Mouse (Mus musculus) spleen, postnatal 14 days (tissue): ENCODE data around the gene Mtf1.
A peak's percentile ranks its signal among the peaks of the same experiment; 100 is the strongest.

ENCODE experiments used
- DNase-seq, 2 experiments: peaks; one replicate each; pipeline ENCODE4 v3.0.0; 2021 to 2022; ENCODE audit warnings: low spot score in 2 of 2

Mtf1 gene

DNA sequence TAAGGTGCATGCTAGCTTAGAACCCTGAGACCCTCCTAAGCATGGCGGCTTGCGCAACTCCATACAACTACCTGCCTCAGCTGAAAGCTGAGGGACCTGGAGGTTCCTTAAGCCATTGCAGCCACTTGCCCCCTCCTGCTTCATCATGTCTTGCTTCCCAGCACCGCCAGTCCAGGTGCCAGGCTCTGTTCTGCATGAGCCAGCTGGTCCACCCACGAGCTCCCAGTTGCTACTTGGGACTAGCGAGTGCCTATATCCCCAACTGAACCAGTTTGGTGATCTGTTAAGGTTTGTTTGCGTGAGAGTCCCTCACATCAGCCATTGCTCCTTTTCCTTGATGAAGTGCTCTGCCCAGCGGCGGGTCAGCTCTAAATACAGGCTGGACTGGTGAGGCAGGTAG, 54.4 kb downstream of the Mtf1 start:
- DNase-seq: no peak

GRCm38 (mm10) chr4:124858370-124858769, 56.5 kb downstream of the Mtf1 start:
- no peak for DNase-seq

- peak in 1 of 2 experiments; percentile 31 for DNase-seq
Observed at GRCm38 (mm10) chr4:124860446-124860845, 58.5 kb downstream of the Mtf1 start.

DNA sequence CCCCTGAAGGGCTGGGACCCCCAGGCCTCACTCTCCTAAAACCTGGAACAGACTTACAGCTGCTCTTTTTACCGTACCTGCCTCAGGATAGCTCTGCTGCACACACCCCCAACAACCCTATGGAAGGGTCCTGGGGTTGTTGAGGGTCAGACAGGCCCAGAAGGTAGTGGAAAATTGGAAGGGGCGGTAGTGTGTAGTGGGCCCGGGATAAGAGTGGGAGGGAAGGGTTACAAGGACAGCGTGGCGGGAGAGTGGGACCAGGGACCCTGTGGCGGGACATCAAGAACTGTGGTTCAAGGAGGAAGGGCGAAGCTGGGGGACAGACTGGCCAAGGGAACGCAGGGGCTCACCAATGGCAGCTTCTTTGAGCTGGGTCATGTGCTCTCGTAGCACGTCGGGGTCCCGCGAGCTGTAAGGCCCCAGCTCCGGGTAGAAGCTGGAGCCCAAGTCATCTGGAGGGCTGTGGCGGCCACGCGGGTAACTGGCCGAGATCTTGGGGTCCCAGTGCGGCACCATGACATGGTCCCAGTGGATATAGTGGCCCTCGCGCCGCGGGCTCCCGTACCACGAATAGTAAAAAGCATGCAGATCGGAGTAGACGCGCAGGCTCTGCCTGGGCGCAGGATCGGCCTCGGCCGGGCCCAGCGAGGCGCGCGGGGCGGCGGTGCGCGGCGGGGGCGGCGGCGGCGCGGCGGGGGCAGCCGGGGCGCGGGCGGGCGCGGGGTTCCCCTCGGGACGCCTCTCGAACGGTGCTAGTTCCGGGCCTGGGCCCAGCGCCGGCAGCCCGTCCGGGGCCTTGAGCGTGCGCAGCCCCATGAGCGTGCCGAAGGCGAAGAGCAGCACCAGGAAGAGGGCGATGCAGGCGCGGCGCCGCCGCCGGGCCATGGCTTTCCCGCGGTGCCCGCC, 59.6 kb downstream of the Mtf1 start, which contains the start of gene Maneal:
Gene Maneal, minus strand, starts transcription at position 889 of the 906 bp plus-strand sequence.
- DNase-seq: no peak

DNA sequence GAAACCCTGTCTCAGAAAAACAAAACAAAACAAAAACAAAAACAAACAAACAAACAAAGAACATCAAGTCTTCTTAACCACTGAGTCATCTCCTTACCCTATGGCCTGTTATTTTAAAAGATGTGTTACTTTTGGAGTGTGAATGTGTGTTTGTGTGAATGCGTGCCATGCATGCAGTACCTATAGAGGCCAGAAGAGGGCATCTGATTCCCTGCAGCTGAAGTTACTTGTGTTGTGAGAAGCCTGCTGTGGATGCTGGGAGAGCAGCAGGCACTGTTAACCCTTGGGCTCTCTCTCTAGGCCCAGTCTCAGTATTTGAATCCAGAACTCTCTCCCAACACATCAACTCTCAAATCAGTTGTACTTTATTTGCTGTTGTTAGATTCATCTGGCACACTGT, 70.8 kb downstream of the Mtf1 start:
- DNase-seq: no peak

DNA sequence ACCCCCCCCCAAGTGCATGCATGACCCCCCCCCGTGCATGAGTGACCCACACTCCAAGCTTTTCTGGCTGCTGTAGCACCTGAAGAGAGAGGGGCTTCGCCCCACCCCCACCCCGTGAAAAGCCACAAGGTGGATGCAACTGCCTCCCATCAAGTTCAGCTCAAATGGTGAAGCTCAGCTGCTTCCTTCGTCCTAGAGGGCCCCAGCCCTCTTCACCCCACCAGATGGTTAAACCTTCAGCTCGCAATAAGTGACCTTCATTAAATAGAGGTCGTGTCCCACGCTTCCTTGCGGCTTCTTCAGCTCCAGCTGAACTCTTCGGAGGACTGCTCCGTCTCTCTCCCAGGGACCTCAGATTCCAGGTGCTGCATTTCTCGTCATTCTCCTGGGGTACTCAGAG, 78.7 kb downstream of the Mtf1 start, which contains the start of gene Epha10:
Gene Epha10, plus strand, starts transcription at position 301 of the 400 bp plus-strand sequence.
- DNase-seq: no peak

DNA sequence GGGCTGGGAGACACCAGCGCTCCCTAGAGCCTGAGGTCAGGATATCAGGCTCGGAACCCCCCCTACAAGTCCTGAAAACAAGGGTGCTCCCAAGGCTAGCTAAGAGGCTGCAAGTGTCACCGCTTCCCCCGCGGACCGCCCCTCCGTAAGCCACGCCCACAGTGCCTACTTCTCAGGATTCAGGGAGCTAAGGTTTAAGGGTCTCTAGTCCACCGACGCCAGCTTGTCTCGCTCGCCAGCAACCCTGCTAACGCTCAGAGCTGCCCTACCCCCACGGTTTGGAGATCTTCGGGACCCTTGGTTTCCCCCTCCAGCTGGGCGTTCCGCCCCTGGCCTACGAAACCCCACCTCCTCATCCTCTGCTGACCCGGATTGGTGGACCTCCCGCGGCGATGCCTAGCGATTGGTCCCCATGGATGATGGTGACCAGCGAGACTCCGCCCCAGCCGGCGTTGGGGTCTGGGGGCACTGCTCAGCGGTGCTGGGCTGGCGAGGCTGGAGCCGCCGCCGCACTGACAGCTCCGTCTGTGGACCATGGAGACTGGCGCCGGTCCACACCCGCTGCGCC, 79.5 kb downstream of the Mtf1 start:
- no peak for DNase-seq

DNA sequence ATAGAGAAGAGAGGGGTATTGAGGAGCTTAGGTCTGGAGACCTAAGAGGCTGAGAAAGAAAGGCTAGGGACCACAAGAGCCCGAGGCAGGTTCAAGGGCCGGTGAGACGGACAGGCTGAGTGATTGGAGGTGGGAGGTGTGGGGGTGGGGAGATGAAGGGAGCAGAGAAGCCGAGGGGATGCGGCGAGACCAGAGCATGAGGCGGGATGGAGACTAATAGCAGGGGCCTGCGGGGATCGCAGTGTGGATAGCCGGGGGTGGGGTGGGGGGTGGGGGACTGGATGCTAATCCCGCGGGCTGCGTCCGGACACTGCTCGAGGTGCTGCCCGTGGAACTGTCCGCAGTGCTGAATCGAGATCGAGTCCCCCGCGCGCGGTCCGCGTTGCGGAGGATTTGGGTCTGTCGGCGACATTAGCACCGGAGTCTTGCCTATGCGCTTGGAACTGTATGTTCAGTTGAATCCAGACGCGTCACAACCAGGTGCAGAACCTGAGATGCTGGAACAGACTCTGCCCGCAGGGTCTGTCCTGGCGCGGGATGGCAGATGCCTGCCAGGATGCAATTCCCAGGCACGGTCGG, 80.3 kb downstream of the Mtf1 start:
- DNase-seq: no peak

GRCm38 (mm10) chr4:124888702-124889101, 86.8 kb downstream of the Mtf1 start:
- DNase-seq: no peak

GRCm38 (mm10) chr4:124889935-124890334, 88.0 kb downstream of the Mtf1 start:
- DNase-seq: no peak

- no peak for DNase-seq
Observed at GRCm38 (mm10) chr4:124890831-124891230, 88.9 kb downstream of the Mtf1 start.

DNA sequence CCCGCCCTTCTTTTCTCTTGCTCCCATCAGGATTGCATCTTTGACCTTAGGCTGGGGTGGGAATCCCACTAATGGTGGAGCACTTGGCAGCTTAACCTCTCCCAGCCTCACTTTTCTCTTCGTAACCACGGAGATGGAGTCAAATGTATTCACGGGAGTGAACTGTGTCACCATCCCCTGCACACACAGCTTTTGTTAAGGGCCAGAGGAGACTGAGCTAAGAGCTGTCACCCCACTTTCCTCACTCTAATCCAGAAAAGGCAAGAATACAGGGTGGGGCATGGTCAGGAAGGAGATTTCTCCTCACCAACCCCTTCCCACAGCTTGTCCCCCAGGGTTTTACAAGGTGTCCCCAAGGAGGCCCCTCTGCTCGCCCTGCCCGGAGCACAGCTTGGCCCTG, 91.9 kb downstream of the Mtf1 start:
- no peak for DNase-seq

- DNase-seq: no peak
Observed at GRCm38 (mm10) chr4:124894508-124895428, 92.9 kb downstream of the Mtf1 start.

- no peak for DNase-seq
Observed at GRCm38 (mm10) chr4:124898428-124898827, 96.5 kb downstream of the Mtf1 start.
